Mouse (Mus musculus) intestine, embryonic 15.5 days (tissue): ENCODE results near the gene Adam1a. TPM values are rescaled to one million over a fixed set of nuclear protein-coding genes. Genes with fewer than 3 reads are reported as not detected.

Experiments used
- ATAC-seq: fragments of 200-750 bp; cut with Nextera tagmentation; 2 replicates; pipeline ENCODE4 v1.8.0; 2017; ENCODE audit warnings: moderate TSS enrichment, moderate library complexity
- H3K27ac ChIP-seq: fragments of 300-500 bp; sonication (generic); 2 replicates; pipeline ENCODE4 v1.5.1; 2015; ENCODE audit warnings: mild to moderate bottlenecking, inconsistent platforms
- H3K27me3 ChIP-seq: fragments of 300-500 bp; sonication (generic); replicated peaks from 2 replicates; pipeline ENCODE4 v1.6.1; 2015; ENCODE audit warnings: inconsistent platforms
- H3K36me3 ChIP-seq: fragments of 300-500 bp; sonication (generic); 2 replicates; pipeline ENCODE4 v1.6.1; 2015; ENCODE audit warnings: inconsistent platforms
- H3K4me1 ChIP-seq: fragments of 300-500 bp; sonication (generic); replicated peaks from 2 replicates; pipeline ENCODE4 v1.6.1; 2015; ENCODE audit warnings: inconsistent platforms
- H3K4me2 ChIP-seq: fragments of 300-500 bp; sonication (generic); replicated peaks from 2 replicates; pipeline ENCODE4 v1.6.1; 2015; ENCODE audit warnings: mild to moderate bottlenecking, inconsistent platforms
- H3K4me3 ChIP-seq: fragments of 300-500 bp; sonication (generic); replicated peaks from 2 replicates; pipeline ENCODE4 v1.5.1; 2015; ENCODE audit warnings: inconsistent platforms
- H3K9ac ChIP-seq: fragments of 300-500 bp; sonication (generic); 2 replicates; pipeline ENCODE4 v1.6.1; 2015; ENCODE audit warnings: inconsistent platforms
- H3K9me3 ChIP-seq: fragments of 300-500 bp; sonication (generic); 2 replicates; pipeline ENCODE4 v1.6.1; 2016; ENCODE audit warnings: inconsistent platforms
- WGBS: fragments of 180-500 bp; shearing (Covaris S2); methylation state at CpG from one replicate; pipeline ENCODE4 v1.1.7; 2015; 5-methylcytosine and 5-hydroxymethylcytosine counted together
- polyA plus RNA-seq: library from polyadenylated mRNA; unstranded; fragments of >200 nt; fragmentation: Nextera tagmentation; extraction: Ambion mirVana; gene quantifications from 2 replicates; pipeline ENCODE4 v1.2.1, GENCODE M21; 2015

Adam1a gene
- polyA plus RNA-seq, 1 experiment from 2014 or later = 0.77 TPM

DNA sequence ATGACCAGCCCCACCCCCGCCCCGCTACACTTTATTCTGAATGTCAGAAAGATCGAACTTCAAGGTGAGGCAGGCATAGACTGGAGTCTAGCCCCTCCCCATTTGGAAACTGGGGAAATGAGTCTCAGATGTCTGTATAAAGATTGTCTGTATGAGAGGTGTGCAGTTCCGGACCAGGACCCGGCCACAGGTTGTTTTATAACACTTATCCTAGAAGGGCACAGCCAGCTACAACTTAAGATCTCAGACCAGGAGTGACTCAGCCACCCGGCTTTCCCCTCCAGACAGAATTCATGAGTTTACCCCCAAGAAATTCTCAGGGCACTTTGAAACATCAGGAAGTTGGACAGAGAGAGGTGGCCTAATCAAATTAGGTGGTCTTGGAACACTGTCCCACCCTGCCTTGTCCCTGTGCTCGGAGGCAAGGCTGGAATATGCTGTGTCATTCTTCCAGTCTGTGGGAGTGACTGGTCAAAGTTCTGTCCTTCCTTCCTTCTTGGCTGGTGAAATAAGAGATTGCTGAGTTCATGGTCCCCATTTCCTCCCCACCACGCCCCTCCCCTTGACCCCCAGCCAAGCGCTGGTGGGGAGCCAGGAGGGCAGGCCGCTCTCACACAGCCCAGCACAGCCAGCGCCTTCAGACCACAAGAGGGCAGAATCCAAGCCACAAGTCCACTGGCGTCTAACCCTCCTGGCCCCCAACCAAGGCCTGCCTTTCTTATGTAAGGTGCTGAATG lies 38.7 kb upstream of the Adam1a start:
- no peak overlapping the region for H3K9ac ChIP-seq
- peak; percentile 95 for ATAC-seq
- no peaks in the 10 kb centered on the region for H3K9me3 ChIP-seq
- peaks cover 14% of the 10 kb centered on the region for H3K4me1 ChIP-seq
- H3K4me3 ChIP-seq = no peak overlapping the region
- 38% methylated on average over 12 of the region's 12 CpGs for WGBS
- H3K4me2 ChIP-seq = 0 out of 2 replicates have a peak overlapping the region, but pooled peaks have one; percentile 3
- peak overlapping the region; percentile 64 for H3K27ac ChIP-seq
- no peaks in the 10 kb centered on the region for H3K27me3 ChIP-seq
- H3K36me3 ChIP-seq = peaks cover 9% of the 10 kb centered on the region

DNA sequence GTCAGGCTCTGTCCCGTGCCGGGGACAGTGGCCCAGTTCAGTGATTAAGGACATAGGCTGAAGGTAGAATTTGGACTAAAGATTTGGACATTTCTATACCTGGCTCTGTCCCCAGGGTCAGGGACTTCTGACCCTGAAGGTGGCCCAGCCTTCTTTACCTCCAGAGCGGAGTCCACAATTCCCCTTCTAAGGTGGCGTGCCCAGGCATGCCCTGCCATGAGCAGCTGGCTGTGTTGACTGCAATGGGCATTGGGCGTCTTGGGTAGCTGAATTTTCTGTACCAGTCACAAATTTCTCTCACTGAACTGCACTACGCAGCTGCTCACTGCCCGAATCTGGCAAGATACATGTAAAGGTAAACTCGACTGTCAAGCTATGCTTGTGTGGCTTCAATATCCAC lies 36.7 kb upstream of the Adam1a start:
- H3K4me2 ChIP-seq = no peak overlapping the region

DNA sequence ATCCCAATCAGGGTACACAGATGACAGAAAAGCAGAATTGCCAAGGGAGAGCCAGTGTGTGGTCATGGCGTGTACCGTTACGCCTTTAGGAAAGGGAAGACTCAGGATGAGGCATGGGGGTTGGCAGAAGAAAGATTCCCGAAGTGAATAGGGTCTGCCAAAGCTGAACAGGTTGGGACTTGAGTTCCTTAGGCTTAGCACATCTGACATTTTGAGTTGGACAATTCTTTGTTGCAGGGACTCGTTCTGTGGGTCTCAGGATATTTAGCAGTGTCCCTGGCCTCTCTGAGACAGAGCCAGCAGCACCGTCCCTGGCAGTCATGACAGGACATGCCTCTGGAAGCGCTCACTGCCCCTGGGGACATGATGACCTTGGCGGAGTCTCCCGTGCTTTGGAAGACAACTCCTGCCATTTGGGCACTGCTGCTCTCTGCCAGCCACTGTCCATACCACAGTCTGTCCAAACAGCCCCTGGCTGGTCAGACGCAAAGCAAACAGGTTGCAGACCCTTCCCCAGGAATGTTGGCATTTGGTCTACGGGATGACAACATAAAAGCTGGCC lies 31.7 kb upstream of the Adam1a start:
- WGBS = 87% methylated on average over 11 of the region's 11 CpGs
- H3K9me3 ChIP-seq = no peaks in the 10 kb centered on the region

More for the DNA sequence above, 36.7 kb upstream of the Adam1a start:
- Histone ChIP-seq H3K9ac (no peak overlapping the region), H3K4me3 (no peak overlapping the region), H3K36me3 (peaks cover 9% of the 10 kb centered on the region), H3K27me3 (no peaks in the 10 kb centered on the region), H3K9me3 (no peaks in the 10 kb centered on the region), H3K4me1 (peaks cover 12% of the 10 kb centered on the region), H3K27ac (no peak overlapping the region)
- 92% methylated on average over 8 of the region's 8 CpGs for WGBS
- no peak for ATAC-seq

GRCm38 (mm10) chr5:121575867-121576266 lies 30.6 kb upstream of the Adam1a start:
- Histone ChIP-seq H3K4me3 (no peak overlapping the region), H3K36me3 (peaks cover 23% of the 10 kb centered on the region), H3K4me2 (no peak overlapping the region), H3K9ac (no peak overlapping the region), H3K4me1 (no peaks in the 10 kb centered on the region), H3K27me3 (no peaks in the 10 kb centered on the region), H3K27ac (no peak overlapping the region), H3K9me3 (no peaks in the 10 kb centered on the region)
- WGBS = 95% methylated on average over 11 of the region's 11 CpGs
- no peak for ATAC-seq

More for the DNA sequence above, 31.7 kb upstream of the Adam1a start:
- H3K4me3 ChIP-seq = no peak overlapping the region
- H3K27ac ChIP-seq = no peak overlapping the region
- no peaks in the 10 kb centered on the region for H3K27me3 ChIP-seq
- peaks cover 23% of the 10 kb centered on the region for H3K36me3 ChIP-seq
- no peak overlapping the region for H3K9ac ChIP-seq
- ATAC-seq = no peak
- H3K4me1 ChIP-seq = no peaks in the 10 kb centered on the region
- no peak overlapping the region for H3K4me2 ChIP-seq

DNA sequence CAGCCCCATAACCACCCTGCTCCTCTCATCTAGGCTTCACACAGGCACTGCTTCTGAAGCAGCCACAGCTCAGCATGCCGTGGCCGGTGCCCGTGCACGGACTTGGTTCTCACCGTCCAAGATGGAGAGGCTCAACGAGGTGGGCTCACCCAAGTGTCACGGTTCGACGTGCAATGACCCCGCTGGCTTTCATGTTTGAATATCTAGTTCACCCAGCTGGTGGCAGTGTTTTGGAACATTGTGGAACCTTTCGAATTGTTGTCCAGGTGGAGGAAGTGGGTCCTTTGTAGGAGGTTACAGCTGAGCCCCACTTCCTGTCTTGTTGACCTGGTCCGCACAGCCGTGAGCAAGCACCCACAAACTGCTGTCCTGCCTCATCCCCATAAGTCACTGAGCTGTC lies 28.9 kb upstream of the Adam1a start:
- H3K4me3 ChIP-seq = no peak overlapping the region
- 88% methylated on average over 13 of the region's 13 CpGs for whole genome bisulfite sequencing
- no peak overlapping the region for H3K4me2 ChIP-seq
- no peaks in the 10 kb centered on the region for H3K4me1 ChIP-seq
- H3K9ac ChIP-seq = no peak overlapping the region
- H3K27ac ChIP-seq = no peak overlapping the region
- peaks cover 20% of the 10 kb centered on the region for H3K36me3 ChIP-seq
- no peaks in the 10 kb centered on the region for H3K9me3 ChIP-seq
- H3K27me3 ChIP-seq = no peaks in the 10 kb centered on the region
- no peak for ATAC-seq

- WGBS = 64% methylated on average over 1 of the region's 1 CpGs
- H3K4me1 ChIP-seq = peaks cover 2% of the 10 kb centered on the region; the same call in 1 of the 2 replicates
- H3K4me2 ChIP-seq = no peak overlapping the region
- H3K9ac ChIP-seq = no peak overlapping the region
- ATAC-seq = no peak
- no peak overlapping the region for H3K4me3 ChIP-seq
- peaks cover 14% of the 10 kb centered on the region; the same call in 1 of the 2 replicates for H3K36me3 ChIP-seq
- H3K9me3 ChIP-seq = no peaks in the 10 kb centered on the region
- no peak overlapping the region for H3K27ac ChIP-seq
- H3K27me3 ChIP-seq = no peaks in the 10 kb centered on the region
These were observed 25.5 kb upstream of the Adam1a start for GRCm38 (mm10) chr5:121570787-121571186.

DNA sequence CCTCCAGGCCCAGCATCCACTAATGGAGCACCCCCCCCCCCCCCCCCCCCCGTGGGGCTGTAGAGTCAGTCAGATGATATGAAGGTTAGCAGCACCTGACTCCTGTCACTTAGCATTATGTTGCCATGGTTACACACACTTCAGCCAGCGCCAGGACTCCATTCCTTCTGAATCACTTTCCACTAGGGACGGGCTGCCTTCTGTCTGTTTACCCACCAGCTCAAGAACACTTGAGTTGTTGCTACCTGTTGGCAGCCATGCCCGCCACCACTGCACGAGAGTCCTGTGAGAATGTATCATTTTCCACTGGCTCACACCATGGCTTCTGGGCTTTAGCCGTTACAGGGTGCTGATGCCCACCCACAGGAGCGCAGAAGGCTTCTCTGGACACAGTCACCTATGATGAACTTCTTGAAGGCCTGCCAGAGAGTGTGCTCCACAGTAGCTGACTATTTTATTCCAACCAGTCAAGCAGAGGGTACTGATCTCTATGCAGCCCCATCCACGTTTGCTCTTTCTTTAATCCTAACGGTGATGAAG lies 24.7 kb upstream of the Adam1a start:
- Histone ChIP-seq H3K27ac (no peak overlapping the region), H3K27me3 (no peaks in the 10 kb centered on the region), H3K36me3 (peaks cover 13% of the 10 kb centered on the region; the same call in 1 of the 2 replicates), H3K4me2 (no peak overlapping the region), H3K4me1 (peaks cover 2% of the 10 kb centered on the region; the same call in 1 of the 2 replicates), H3K9ac (no peak overlapping the region), H3K9me3 (no peaks in the 10 kb centered on the region), H3K4me3 (no peak overlapping the region)
- WGBS = 72% methylated on average over 9 of the region's 9 CpGs
- no peak for ATAC-seq

DNA sequence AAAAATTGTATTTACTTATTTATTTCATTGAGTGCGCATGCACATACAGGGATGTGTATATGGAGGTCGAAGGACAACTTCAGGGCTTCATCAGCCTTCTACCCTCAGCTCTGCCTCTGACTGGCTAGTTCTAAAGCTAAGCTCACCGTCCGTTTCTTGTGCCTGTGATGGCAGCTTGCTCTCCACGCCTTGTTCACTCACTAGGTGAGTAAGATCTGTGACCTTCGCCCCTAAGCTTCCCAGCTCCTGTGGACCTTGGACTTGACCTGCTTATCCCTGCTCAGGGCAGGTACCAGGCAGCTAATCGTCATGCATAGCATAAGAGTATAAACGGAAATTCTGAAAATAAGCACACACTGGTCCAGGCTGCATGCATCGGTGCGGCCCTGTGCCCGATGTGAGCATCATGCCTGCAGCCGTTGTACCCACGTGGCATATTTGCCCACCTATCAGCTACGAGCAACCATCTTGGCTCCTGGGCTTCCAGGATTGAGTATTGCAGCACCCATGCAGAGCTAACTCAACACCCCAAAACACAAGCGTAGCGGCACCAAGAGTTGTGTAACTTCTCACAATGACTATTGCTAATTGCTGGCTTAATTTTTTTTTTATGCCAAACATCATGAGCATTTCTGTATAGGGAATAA lies 20.9 kb upstream of the Adam1a start:
- no peaks in the 10 kb centered on the region for H3K9me3 ChIP-seq
- H3K4me3 ChIP-seq = no peak overlapping the region
- H3K4me1 ChIP-seq = peaks cover 5% of the 10 kb centered on the region
- H3K36me3 ChIP-seq = 0 out of 2 replicates have a peak, but pooled peaks cover 5% of the 10 kb centered on the region
- H3K9ac ChIP-seq = 0 out of 2 replicates have a peak overlapping the region, but pooled peaks have one; percentile 17
- H3K27me3 ChIP-seq = no peaks in the 10 kb centered on the region
- ATAC-seq = peak; percentile 89
- 0 out of 2 replicates have a peak overlapping the region, but pooled peaks have one; percentile 32 for H3K27ac ChIP-seq
- WGBS = 77% methylated on average over 16 of the region's 16 CpGs
- no peak overlapping the region; the same call in 1 of the 2 replicates for H3K4me2 ChIP-seq

- Histone ChIP-seq H3K27me3 (no peaks in the 10 kb centered on the region), H3K4me2 (peak overlapping the region; percentile 43), H3K36me3 (no peaks in the 10 kb centered on the region), H3K9me3 (no peaks in the 10 kb centered on the region), H3K27ac (no peak overlapping the region), H3K4me1 (peaks cover 5% of the 10 kb centered on the region), H3K4me3 (no peak overlapping the region), H3K9ac (no peak overlapping the region)
- 12% methylated on average over 11 of the region's 11 CpGs for WGBS
- peak; percentile 22; the same call in 1 of the 2 replicates for ATAC-seq
These were observed 19.2 kb upstream of the Adam1a start for GRCm38 (mm10) chr5:121564468-121564895.

DNA sequence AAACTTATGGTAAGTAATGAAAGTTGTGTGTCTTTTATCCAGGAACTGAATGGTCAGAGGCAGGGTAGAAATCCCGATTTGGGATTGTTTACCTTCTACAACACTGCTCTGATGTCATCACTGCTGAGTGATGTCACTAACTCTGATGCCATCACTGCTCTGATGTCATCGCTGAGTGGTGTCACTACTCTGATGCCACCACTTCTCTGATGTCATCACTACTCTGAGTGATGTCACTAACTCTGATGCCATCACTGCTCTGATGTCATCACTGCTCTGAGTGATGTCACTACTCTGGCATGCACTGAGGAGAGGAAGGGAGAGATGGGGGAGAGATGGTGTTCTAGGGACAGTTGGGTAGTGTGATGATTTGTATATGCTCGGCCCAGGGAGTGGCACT lies 17.2 kb upstream of the Adam1a start:
- H3K4me2 ChIP-seq = no peak overlapping the region
- peaks cover 5% of the 10 kb centered on the region for H3K4me1 ChIP-seq
- no peaks in the 10 kb centered on the region for H3K36me3 ChIP-seq
- no peak for ATAC-seq
- H3K27me3 ChIP-seq = no peaks in the 10 kb centered on the region
- 77% methylated on average over 3 of the region's 3 CpGs for WGBS
- no peak overlapping the region for H3K9ac ChIP-seq
- no peak overlapping the region for H3K27ac ChIP-seq
- no peak overlapping the region for H3K4me3 ChIP-seq
- no peaks in the 10 kb centered on the region for H3K9me3 ChIP-seq

DNA sequence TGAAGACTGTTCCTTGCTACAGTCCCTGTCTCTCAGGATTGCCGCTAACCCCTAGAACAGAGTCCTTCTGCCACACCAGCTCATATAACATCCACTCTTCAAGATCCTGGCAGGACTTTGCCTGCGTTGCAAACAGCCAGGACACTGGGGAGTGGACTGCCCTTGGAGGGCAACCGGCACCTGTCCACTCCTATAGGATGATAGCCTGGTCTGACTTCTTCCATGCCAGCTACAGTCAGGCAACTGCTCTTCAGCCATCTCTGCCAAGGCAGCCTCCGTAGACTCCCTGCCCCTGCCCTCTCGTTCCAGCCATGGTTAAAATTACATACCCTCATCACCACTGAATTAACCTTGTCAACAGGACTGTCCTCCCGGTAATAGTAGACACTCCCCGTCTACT lies 3.9 kb upstream of the Adam1a start:
- no peak overlapping the region for H3K27ac ChIP-seq
- no peaks in the 10 kb centered on the region for H3K27me3 ChIP-seq
- H3K4me3 ChIP-seq = no peak overlapping the region
- ATAC-seq = no peak
- no peaks in the 10 kb centered on the region for H3K36me3 ChIP-seq
- 87% methylated on average over 7 of the region's 7 CpGs for WGBS
- no peak overlapping the region for H3K9ac ChIP-seq
- H3K4me1 ChIP-seq = peaks cover 10% of the 10 kb centered on the region
- no peak overlapping the region for H3K4me2 ChIP-seq
- no peaks in the 10 kb centered on the region for H3K9me3 ChIP-seq

- no peaks in the 10 kb centered on the region for H3K9me3 ChIP-seq
- H3K4me1 ChIP-seq = peaks cover 14% of the 10 kb centered on the region
- no peaks in the 10 kb centered on the region for H3K27me3 ChIP-seq
- ATAC-seq = no peak
- no peak overlapping the region for H3K4me3 ChIP-seq
- no peak overlapping the region for H3K9ac ChIP-seq
- no peak overlapping the region for H3K27ac ChIP-seq
- H3K36me3 ChIP-seq = no peaks in the 10 kb centered on the region
- no peak overlapping the region for H3K4me2 ChIP-seq
- 88% methylated on average over 3 of the region's 3 CpGs for whole genome bisulfite sequencing
These were observed 1.8 kb upstream of the Adam1a start for GRCm38 (mm10) chr5:121547084-121547483.
